Mouse (Mus musculus) lung, adult 18-20 months (tissue): ENCODE measurements at regions not wholly inside any gene's neighbourhood (a gene's known extent, or its start where the extent isn't known, plus 50 kb on each side); places are given as distances from the start of the nearest gene placed in this dataset.

Source experiments
- DNase-seq, 2 experiments: peaks; one replicate each; pipeline ENCODE4 v3.0.0; 2022; ENCODE audit warnings: mixed read lengths in 2 of 2

DNA sequence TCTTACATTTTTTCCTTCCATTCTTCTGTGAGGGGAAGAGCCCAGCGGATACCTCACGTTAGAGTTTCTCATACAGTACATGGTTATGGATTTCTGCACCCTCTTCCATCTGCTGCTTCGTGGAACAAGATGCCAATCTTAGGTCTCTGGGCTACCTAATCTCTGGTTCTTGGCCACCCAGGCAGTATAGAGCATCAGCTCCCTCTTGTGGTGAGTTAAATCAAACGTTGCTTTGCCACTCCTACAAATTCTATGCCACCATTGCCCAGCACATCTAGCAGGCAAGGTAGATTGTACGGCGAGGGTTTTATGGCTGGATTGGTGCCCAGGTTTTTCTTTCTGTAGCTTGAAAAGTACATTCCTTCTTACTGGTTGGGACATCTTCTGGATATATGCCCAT lies 889.7 kb upstream of the Slc10a2 start:
- DNase-seq: no peak

DNA sequence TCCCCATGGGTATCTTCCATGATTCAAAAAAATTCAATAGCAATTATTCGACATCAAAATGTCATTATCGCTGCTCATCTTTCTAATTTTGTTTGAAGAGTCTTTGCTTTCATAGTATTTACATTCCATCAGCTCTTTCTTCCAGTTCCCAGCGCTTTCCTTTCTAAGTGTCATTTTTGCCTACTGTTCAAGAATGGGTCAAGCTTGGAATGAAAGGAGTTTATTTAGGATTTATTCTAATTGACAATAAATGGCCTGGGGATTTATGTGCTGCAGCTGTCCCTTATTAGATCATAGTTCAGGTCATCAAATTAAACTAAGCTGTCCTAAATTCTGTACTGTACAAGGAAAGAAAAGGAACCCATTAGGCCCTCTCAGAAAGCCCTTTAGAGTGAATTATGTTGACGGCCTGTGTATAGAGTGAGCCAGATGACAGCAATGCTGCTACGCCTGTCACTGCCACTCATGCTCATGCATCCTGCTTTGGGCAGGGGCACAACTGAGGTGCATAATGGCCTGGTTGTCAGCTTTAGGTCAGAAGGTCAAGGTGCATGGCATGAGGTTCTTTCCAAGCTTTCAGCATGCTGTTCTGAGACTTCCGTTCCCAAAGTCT lies 860.4 kb upstream of the Slc10a2 start:
- no peak for DNase-seq

DNA sequence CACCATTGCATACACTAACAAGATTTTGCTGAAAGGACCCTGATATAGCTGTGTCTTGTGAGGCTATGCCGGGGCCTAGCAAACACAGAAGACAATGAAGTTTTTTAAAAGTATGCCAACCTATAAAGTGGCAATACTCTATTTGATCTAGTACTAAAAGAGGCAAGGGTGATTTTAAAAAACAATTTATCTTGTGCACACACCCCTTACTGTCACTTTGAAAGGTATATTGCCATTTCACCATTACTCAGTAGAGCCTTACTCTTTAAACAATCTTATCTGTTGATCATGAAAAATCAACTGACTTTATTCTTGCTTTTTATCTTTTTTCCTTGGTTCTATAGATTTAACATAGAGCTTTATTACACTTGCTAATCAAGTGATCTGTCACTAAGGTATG lies 859.1 kb upstream of the Slc10a2 start:
- no peak for DNase-seq

DNA sequence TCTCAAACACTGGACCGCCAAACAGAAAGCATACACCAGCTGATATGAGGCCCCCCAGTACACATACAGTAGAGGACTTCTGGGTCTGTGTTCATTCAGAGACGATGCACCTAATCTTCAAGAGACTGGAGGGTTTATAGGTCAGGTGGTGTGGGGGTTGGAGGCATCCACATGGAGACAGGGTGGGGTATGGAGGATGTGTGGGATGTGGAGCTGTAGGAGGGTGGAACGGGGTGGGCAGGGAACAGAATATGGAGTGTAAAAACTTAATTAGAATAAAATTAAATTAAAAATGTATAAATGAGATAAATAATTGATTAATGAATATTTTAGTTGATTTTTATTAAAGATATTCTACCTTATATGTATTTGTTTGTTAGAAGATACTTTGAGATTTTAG lies 832.9 kb upstream of the Slc10a2 start:
- DNase-seq: no peak

DNA sequence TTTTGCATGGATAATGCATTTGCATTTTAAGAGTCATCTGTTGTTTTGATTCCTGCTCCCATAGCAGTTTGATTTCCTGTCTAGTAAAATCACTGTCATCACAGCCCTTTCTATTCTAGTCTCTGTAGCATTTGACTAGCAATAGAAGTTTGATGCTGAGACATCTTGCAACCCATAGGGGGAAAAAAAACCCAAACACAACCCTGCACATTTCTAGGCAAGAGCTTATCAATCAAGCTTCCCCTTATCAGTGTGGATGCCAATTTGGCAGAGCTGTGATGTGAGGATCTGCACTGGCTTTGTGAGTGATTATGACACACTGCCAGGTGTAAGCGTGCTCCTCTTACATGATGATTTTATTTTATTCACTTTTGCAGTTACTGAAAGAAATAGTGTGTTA lies 813.0 kb upstream of the Slc10a2 start:
- no peak for DNase-seq
